Mouse (Mus musculus): ENCODE results near the gene Wwtr1. TPM values are rescaled to one million over a fixed set of nuclear protein-coding genes. Genes with fewer than 3 reads are reported as not detected.

Wwtr1 gene
- total RNA-seq, 2 experiments from 2014 or later, result not detected

- no peak for ATAC-seq (replicated peaks; ENCODE audit: low FRiP score, poor library complexity, severe bottlenecking)
Measured at GRCm38 (mm10) chr3:57563627-57564026, 12.1 kb downstream of the Wwtr1 start.

- ATAC-seq (replicated peaks; ENCODE audit: low FRiP score, poor library complexity, severe bottlenecking), result no peak
Measured at GRCm38 (mm10) chr3:57562996-57563506, 12.7 kb downstream of the Wwtr1 start.

DNA sequence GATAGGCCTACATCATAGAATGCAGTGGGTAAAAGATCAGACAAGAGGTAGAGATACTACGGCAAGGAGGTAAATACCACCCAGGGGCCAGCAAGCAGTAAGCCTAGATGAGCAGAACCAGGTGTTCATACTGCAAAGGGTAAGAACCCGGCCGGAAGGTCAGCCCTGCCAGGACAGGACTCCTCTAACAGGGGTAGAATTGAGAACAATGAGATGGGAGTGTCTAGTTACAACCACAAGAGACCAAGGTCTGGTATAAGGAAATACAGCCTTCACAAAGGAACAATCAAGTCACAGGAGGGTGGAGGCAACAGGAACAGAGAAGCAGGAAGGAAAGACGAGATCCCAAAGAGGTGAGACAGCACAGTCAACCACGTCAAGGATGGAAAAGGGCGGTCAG, 16.9 kb downstream of the Wwtr1 start:
- ATAC-seq (replicated peaks; ENCODE audit: low FRiP score, poor library complexity, severe bottlenecking), result no peak

DNA sequence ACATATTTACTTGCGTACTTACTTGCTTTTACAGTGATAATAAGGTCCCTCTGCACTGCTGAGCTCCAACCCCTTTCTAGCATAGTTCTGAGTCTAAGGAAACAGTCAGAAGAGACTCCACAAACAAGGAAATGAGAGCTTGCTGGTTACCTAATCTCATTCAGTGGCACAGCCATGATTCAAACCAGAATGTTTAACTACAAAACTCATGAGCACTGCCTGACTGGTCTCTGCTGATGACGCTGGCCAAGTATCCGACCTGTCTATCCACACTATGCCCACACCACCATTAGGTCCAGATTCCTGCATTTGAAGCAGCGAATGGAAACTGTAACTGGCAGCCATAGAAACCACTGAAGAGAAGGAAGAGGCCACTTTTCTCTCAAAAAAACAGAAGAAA, 18.3 kb downstream of the Wwtr1 start:
- ATAC-seq (replicated peaks; ENCODE audit: low FRiP score, poor library complexity, severe bottlenecking), result no peak

DNA sequence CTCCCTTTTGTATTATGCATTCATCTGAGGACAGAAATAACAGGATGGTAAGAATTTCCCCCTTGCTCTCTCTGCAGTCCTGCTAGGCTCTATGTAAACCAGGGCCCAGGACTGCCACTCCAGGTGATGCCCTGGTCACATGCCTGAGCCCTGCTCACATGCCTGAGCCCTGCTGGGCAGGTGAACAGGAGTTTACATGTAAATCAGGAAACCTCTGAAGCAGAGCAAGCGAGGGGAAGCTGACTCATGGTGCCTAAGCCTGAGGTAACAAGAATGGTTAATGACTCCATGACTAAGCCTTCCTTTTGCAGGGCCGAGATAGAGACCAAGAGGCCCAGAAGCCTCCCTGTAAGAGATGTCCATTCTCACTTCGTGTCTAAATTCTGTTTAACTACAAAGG, 20.1 kb downstream of the Wwtr1 start:
- ATAC-seq (replicated peaks; ENCODE audit: low FRiP score, poor library complexity, severe bottlenecking), result no peak

GRCm38 (mm10) chr3:57554890-57555239, 20.8 kb downstream of the Wwtr1 start:
- ATAC-seq (replicated peaks; ENCODE audit: low FRiP score, poor library complexity, severe bottlenecking), result no peak

- no peak for ATAC-seq (replicated peaks; ENCODE audit: low FRiP score, poor library complexity, severe bottlenecking)
Measured at GRCm38 (mm10) chr3:57554124-57554889, 21.4 kb downstream of the Wwtr1 start.

DNA sequence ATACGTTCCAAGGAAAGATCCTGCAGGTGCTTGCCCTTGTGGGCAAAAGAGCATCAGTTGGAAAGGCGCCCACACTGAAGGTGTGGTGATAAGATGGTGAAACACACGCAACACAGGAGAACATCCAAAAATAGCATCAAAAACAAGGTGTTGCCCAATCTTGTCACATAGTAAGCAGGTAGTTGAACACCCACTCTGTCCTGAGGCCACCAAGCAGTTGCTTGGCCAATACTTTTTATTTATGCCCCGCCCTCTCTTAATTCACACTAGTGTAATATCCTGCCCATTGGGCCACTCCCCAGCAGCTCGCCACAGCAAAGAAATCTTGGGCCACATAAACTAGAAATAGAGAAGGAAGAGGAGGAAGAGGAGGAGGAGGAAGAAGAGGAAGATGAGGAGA, 22.6 kb downstream of the Wwtr1 start:
- no peak for ATAC-seq (replicated peaks; ENCODE audit: low FRiP score, poor library complexity, severe bottlenecking)

GRCm38 (mm10) chr3:57551210-57551609, 24.5 kb downstream of the Wwtr1 start:
- ATAC-seq (replicated peaks; ENCODE audit: low FRiP score, poor library complexity, severe bottlenecking), result no peak

DNA sequence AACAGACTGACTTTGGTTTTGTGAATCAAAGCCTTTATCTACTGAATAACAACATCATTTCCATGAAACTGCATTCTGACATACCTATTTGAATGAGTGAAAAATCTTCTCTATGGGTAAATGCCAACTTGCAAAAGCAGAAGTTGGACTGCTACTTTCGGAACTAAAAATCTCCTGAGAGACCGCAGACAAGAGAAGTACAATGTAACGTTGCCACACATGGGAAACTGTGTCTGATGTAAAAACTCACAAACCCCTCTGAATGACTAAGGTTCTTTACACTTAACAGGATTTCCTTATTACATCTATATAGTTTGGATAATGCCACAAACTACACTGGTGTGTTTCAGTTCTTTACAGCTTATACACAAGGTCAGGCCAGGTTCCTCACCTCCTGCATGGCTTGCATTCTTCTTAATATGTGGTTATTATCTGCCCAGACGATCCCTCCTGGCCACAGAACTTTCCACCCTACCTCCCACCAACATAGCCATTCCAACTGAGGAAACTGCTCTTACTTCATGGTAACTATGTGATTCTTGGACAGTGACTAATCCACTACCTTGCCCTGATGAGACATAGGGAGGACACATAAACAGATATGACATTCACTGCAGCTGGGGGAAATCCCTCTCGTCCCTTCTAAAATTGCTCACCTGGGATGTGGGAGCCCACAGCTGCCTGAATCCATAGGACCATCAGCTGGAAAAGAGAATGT, 25.1 kb downstream of the Wwtr1 start:
- ATAC-seq (replicated peaks; ENCODE audit: low FRiP score, poor library complexity, severe bottlenecking), result no peak

DNA sequence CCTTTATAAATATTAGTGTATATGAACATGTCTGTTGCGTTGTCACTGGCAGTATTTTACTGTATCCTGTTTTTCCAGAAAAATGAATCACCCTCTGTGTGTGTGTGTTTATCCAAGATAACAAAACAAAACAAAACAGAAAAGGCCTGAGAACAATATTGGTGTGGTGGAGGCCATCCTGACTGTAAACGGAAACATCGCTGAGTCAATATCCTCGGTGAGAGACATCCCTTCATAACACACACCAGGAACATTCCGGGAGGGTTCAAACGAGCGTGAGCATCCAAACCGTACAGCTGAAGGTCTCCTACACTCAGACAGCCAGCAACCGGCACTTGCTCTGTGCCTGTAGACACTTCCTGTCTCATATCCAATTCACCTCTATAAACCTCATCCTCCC, 31.6 kb downstream of the Wwtr1 start:
- no peak for ATAC-seq (replicated peaks; ENCODE audit: low FRiP score, poor library complexity, severe bottlenecking)

GRCm38 (mm10) chr3:57542848-57543380, 32.8 kb downstream of the Wwtr1 start:
- ATAC-seq (replicated peaks; ENCODE audit: low FRiP score, poor library complexity, severe bottlenecking), result no peak

DNA sequence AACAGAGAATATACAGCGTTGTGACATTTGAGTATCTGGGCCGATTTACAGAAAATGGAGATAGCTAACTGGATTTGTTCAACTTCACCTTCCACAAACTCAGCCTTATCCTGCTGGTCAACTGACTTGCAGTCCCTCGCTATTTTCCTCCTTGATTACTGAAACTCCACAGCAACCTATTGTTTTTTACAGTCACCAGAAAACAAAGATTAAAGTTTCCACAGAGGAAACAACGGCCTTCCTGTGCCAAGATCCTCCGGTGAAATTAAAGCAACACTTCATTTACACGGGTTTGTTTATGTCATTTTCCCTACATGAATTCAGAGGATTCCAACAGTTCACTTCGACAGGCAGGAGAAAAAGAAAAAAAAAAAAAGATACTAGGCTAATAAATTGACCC, 34.5 kb downstream of the Wwtr1 start:
- ATAC-seq (replicated peaks; ENCODE audit: low FRiP score, poor library complexity, severe bottlenecking), result no peak

GRCm38 (mm10) chr3:57540474-57540873, 35.2 kb downstream of the Wwtr1 start:
- ATAC-seq (replicated peaks; ENCODE audit: low FRiP score, poor library complexity, severe bottlenecking), result no peak

DNA sequence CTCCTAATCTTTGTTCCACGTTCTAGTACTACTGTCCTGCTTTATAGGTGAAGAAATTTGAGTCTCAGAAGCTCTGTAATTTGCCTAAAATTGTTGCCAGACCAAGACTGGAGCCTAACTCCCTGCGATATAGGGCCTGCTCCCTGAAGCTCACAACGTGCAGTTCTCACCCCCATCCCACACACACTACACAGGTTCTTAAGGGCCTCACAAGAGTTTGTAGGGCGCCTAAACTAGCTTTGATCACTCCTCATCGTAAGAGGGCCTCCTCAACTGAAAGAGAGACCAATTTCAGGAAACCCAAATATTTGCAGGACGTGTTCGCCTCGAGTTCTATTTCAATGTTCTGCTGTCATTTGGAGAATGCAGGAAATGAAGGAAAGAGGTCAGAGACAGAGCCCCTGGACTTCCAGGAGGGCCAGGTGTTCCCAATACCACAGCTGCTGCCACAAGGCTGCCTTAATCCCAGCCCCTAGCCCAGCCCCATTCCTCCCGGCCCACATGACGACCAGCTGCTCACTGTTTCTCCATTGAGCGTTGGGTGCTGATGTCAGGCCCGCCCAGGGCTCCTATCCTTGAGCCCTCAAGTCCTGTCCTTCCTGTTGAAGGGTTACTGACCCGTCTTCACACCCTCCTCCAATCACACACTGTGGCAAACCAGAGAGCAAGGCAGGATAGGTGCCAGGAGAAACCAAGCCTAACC, 40.1 kb downstream of the Wwtr1 start:
- ATAC-seq (replicated peaks; ENCODE audit: low FRiP score, poor library complexity, severe bottlenecking), result no peak

GRCm38 (mm10) chr3:57534450-57534849, 41.3 kb downstream of the Wwtr1 start:
- ATAC-seq (replicated peaks; ENCODE audit: low FRiP score, poor library complexity, severe bottlenecking), result no peak

DNA sequence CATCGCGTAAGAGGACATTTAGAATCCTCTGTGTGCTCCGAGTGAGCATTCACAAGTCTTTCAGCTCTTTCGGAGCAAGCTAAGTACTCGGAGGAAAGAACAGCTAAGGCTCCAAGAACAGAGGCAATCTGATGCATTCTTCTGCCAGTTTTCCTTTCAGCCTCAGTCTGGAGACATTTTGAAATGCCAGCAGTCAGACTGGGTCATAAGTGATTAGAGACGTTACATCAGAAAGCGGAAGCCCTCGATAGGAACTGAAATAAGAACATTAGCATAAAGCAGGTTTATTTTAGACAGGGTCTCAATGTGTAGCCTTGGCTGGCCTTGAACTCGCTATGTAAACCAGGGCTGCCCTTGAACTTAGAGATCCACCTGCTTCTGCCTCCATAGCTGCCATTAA, 41.8 kb downstream of the Wwtr1 start:
- no peak for ATAC-seq (replicated peaks; ENCODE audit: low FRiP score, poor library complexity, severe bottlenecking)

- no peak for ATAC-seq (replicated peaks; ENCODE audit: low FRiP score, poor library complexity, severe bottlenecking)
Measured at GRCm38 (mm10) chr3:57532991-57533725, 42.6 kb downstream of the Wwtr1 start.

DNA sequence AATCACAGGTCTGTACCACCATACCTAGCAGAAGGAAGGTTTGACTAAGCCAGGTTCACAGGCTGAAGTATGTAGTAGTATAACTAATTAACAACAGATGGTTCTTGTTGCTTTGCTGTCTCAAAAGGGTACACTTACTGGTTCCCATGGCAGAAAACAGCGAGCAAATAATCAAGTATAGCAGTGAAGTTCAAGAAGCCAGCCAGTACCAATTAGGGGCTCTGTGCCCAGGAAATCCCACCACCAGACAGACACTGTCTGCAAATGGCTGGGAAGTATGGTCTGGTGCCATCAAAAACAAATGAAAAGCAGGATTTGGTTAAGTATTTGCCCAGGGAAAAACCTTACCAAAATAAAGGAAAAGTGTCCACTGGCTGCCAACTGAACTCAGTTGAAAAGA, 44.9 kb downstream of the Wwtr1 start:
- ATAC-seq (replicated peaks; ENCODE audit: low FRiP score, poor library complexity, severe bottlenecking), result no peak

DNA sequence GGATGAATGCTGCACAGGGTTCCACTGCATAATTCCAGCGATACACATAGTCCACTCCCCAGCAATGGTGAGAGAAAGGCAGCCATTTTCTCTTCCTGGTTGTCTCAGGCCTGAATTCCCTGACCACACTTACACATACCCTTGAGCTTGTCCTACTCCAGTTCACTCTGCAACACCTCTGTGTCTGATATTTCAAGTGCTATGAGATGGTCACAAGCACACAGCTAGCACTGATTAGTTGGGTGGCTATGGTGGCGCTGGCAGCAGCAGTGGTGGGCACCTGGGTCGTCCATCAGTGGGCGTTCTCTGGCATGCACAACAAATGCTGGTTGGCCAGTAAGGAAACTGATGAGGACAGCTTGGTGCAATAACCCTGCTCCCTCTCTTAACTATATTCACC, 45.5 kb downstream of the Wwtr1 start:
- no peak for ATAC-seq (replicated peaks; ENCODE audit: low FRiP score, poor library complexity, severe bottlenecking)

Data from erythroblast, adult 5-6 weeks (primary cell).